14 mouse cellular contexts compared by ENCODE assay signal in genomic region chr17:28106352-28106751, GRCm38 (mm10). TPM values are rescaled to one million over a fixed set of nuclear protein-coding genes. Genes with fewer than 3 reads are reported as not detected.
DNase-seq lines count a peak whose midpoint lies in the region; ATAC-seq and TF ChIP-seq lines count a peak whose summit lies in the region.
"Had no signal": no experiment of that assay in that cellular context is flagged by ENCODE, and none has a peak within 500 bp of the region (broad histone marks: within the 10 kb centered on the region; RNA-seq: fewer than 3 reads in every experiment).

No protein-coding gene starts in this region.

- 81% methylated on average over 6 of the region's 6 CpGs for WGBS in cerebellum, adult 2 months

- intact Hi-C loops in left cerebral cortex, adult 2 months (cut with DNase I), result no loop called here
- intact Hi-C loops in left cerebral cortex, postnatal 25 days (cut with DNase I), result no loop called here

- no peaks in the 10 kb centered on the region for H3K4me1 ChIP-seq in cerebellum, adult 2 months (ENCODE audit: control insufficient read depth, insufficient read depth, low read length)
- H3K4me1 ChIP-seq in embryonic fibroblast, embryonic 13.5 days (ENCODE audit: control insufficient read depth, insufficient read depth, low read length), result no peaks in the 10 kb centered on the region

- no peaks in the 10 kb centered on the region for H3K27me3 ChIP-seq in cerebellum, adult 2 months (ENCODE audit: control insufficient read depth, insufficient read depth, low read length)
- H3K27me3 ChIP-seq: embryonic facial prominence, embryonic 12.5 days; intestine, embryonic 15.5 days; neural tube, embryonic 15.5 days had no signal

- ATAC-seq in cerebellum, adult (ENCODE audit: insufficient number of reproducible peaks, low FRiP score, low TSS enrichment), result no peak
- ATAC-seq: intestine, embryonic 15.5 days had no signal

- no peak for TF ChIP-seq POLR2A in cerebellum, adult 2 months (IDR thresholded peaks at IDR 0.05; ENCODE audit: borderline replicate concordance, insufficient read depth, low read length)
- TF ChIP-seq POLR2A in embryonic fibroblast, embryonic 13.5 days (IDR thresholded peaks at IDR 0.05; ENCODE audit: low read depth, low read length), result no peak

- no peak overlapping the region for H3K27ac ChIP-seq in cerebellum, adult 2 months (ENCODE audit: insufficient read depth, low read length)
- H3K27ac ChIP-seq in left cerebral cortex, adult 2 months, result no peak overlapping the region
- no peak overlapping the region for H3K27ac ChIP-seq in embryonic fibroblast, embryonic 13.5 days (ENCODE audit: insufficient read depth, low read length)
- H3K27ac ChIP-seq: embryonic facial prominence, embryonic 12.5 days; intestine, embryonic 15.5 days; neural tube, embryonic 15.5 days had no signal

- H3K4me3 ChIP-seq in cerebellum, adult 2 months (replicated peaks; ENCODE audit: insufficient read depth, low read depth, low read length), result no peak overlapping the region
- H3K4me3 ChIP-seq in left cerebral cortex, adult 2 months, result no peak overlapping the region
- no peak overlapping the region for H3K4me3 ChIP-seq in embryonic fibroblast, embryonic 13.5 days (ENCODE audit: insufficient read depth, low read length)
- H3K4me3 ChIP-seq: embryonic facial prominence, embryonic 12.5 days; intestine, embryonic 15.5 days; megakaryocyte, embryonic 14.5 days; neural tube, embryonic 15.5 days had no signal

- peak; percentile 32; the same call in 1 of the 2 replicates for TF ChIP-seq CTCF in cerebellum, adult 2 months (IDR thresholded peaks at IDR 0.05; ENCODE audit: borderline replicate concordance, insufficient read depth, low read depth, low read length)
- TF ChIP-seq CTCF in left cerebral cortex, adult 2 months (IDR thresholded peaks at IDR 0.05), result peak; percentile 44
- peak; percentile 24; the same call in 1 of the 2 replicates for TF ChIP-seq CTCF in embryonic fibroblast, embryonic 13.5 days (IDR thresholded peaks at IDR 0.05; ENCODE audit: borderline replicate concordance, insufficient read depth, low read length)

- DNase-seq in cerebellum, adult 2 months, result no peak
- DNase-seq in left cerebral cortex, adult 2 months (ENCODE audit: extremely low spot score in 1 of 2, low spot score in 2 of 2), result no peak
- DNase-seq in left cerebral cortex, postnatal 25 days (ENCODE audit: low spot score in 2 of 2), result no peak
- DNase-seq in B cell, adult 2 months, result peak; percentile 31 to 34
- DNase-seq in urinary bladder, postnatal 4 days (ENCODE audit: low spot score in 2 of 2), result no peak
- DNase-seq in gastrocnemius, postnatal 4 days (ENCODE audit: low spot score in 2 of 2), result no peak

RNA-seq across cellular contexts. Expression of gene Tcp11, which starts 25.9 kb away (rescaled TPM):
- 0.43 and 0.70 TPM in 2 replicates for polyA plus RNA-seq in cerebellum, adult 2 months (2012; rRNA removed)
- under 1 TPM; 0.61 to 0.88 TPM for total RNA-seq in left cerebral cortex, adult 2 months (2021)
- total RNA-seq in left cerebral cortex, postnatal 25 days (2021), result under 1 TPM; 0.80 to 0.99 TPM
- polyA plus RNA-seq in embryonic fibroblast, embryonic 13.5 days (2011; ENCODE audit: insufficient read length, low read depth, missing spikeins), result not detected in 2 replicates
- total RNA-seq in gastrocnemius, postnatal 4 days (2021), result under 1 TPM; 0.70 to 0.93 TPM
- polyA plus RNA-seq: C2C12 had no signal

RNA-seq across cellular contexts. Expression of gene Scube3, which starts 35.6 kb away (rescaled TPM):
- 1.6 and 1.9 TPM in 2 replicates for polyA plus RNA-seq in cerebellum, adult 2 months (2012; rRNA removed)
- total RNA-seq in left cerebral cortex, adult 2 months (2021), result 1 to 10 TPM; 1.5 TPM
- 1 to 10 TPM; 1.1 to 5.5 TPM for total RNA-seq in left cerebral cortex, postnatal 25 days (2021)
- polyA plus RNA-seq in embryonic fibroblast, embryonic 13.5 days (2011; ENCODE audit: insufficient read length, low read depth, missing spikeins), result 3.3 and 4.7 TPM in 2 replicates
- 1 to 10 TPM; 1.6 to 2.4 TPM for total RNA-seq in gastrocnemius, postnatal 4 days (2021)
- total RNA-seq: granulocyte monocyte progenitor cell, adult 5-6 weeks had no signal

Comparison
In these comparisons a context has a peak if more than half of its experiments do, and no peak if none do; other contexts are left out.
1. DNase-seq: peak in B cell, adult 2 months (2 of 2); none in cerebellum, adult 2 months (0 of 2), left cerebral cortex, adult 2 months (0 of 2), left cerebral cortex, postnatal 25 days (0 of 2), urinary bladder, postnatal 4 days (0 of 2) and gastrocnemius, postnatal 4 days (0 of 2).
2. Peak in every context shown above with its lines, with median percentiles within 50 percentile points of each other: CTCF ChIP-seq.